Mouse (Mus musculus): Measurements from ENCODE around the gene Wfikkn1. TPM values are rescaled to one million over a fixed set of nuclear protein-coding genes. Genes with fewer than 3 reads are reported as not detected.

Wfikkn1 gene
- polyA plus RNA-seq, 1 experiment = 2.9 TPM

DNA sequence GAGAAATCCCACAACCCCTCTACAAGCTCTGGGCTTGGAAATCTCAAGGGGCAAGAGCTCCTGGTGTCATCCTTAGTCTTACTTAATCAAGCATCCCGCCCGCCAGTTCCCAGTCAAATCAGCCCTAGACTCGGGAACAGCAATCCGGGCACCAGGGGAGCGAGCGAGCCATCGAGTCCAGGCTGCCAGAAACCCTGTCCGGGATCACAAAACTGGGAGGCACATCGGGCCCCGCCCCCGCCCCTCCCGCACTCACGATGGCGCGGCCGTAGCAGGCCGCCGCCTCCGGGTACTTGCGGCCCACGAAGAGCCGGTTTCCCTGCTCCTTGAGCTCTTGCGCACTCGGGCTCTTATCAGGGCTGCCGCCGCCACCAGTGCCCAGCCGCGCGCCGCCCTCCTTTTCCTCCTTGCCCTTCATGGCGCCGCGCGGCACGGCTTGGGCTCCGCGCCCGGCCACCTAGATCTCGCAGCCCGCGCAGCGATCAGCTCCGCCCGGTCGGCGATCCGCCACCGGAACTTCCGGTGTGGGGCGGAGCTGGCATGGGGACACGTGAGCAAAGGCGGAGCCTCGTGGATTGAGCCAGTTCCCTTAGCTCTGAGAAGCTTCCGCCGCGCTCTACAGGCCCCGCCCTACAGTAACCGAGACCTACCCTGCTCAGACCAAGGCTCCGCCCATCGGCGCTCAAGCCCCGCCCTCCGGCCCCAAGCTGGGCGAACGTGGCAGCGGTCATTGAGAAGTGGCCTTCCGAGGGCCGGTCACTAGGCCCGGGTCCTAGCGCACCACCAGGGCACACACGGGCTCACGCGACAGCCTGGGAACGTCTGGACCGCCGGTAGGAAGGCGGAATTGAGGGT is 48.0 kb downstream of the Wfikkn1 start:
- Histone ChIP-seq H3K27ac (ENCODE audit: control insufficient read depth, insufficient read depth, low read length) (no peak overlapping the region), H3K27me3 (ENCODE audit: control insufficient read depth, insufficient read depth, low read length) (no peaks in the 10 kb centered on the region), H3K4me1 (replicated peaks; ENCODE audit: control insufficient read depth, insufficient read depth, low read length) (peaks cover 56% of the 10 kb centered on the region), H3K36me3 (ENCODE audit: control insufficient read depth, insufficient read depth, low read length) (peaks cover 4% of the 10 kb centered on the region; the same call in 1 of the 2 replicates), H3K4me3 (ENCODE audit: control insufficient read depth, insufficient read depth, low read length) (peak overlapping the region; percentile 93)
- peak; percentile 53 for TF ChIP-seq CTCF (IDR thresholded peaks at IDR 0.05; ENCODE audit: borderline replicate concordance, control insufficient read depth, extremely low read depth, insufficient read depth, low read length, poor library complexity)
- peak; percentile 79 for TF ChIP-seq POLR2A (IDR thresholded peaks at IDR 0.05; ENCODE audit: control insufficient read depth, extremely low read depth, insufficient read depth, low read length, poor library complexity)
- peak; percentile 98 for DNase-seq
- WGBS = under 1% methylated on average over 76 of the region's 77 CpGs

DNA sequence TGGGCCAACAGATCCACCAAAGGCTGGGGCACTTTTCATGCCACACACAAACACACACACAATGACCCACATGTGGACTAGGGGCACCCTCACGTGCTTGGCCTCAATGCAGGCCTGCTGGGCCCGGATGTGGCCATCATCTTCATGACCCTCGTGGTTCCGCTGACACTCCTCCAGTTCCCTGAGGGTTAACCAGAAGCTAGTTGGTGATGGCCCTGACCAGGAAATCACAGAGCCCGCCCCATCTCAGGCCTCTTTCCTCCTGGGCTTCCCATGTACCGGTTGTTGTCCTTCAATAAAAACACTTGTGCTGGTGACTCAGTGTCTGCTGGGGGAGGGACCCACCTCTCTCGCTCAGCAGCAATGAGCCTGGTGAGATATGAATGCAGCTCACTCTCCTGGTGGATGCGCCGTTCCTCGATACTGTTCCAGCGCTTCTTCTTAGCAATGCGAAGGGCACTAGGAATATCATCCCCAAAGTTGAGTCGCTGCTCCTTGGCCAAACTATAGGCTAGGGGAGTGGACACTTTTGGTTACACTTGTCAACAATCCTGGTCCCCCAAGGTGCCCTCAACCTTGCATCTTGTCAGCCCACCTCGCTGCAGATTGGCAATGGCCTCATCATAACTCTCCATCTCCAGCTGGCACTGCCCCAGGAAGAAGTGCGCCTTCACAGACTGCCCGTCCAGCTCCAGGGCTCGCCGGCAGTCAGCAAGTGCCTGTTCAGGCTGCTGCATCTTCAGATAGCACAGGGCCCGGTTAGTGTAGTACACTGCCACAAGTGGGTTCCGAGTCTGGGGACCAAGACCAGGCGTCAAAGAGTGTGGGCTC is 49.0 kb downstream of the Wfikkn1 start:
- 60% methylated on average over 21 of the region's 21 CpGs for WGBS
- no peak for DNase-seq

DNA sequence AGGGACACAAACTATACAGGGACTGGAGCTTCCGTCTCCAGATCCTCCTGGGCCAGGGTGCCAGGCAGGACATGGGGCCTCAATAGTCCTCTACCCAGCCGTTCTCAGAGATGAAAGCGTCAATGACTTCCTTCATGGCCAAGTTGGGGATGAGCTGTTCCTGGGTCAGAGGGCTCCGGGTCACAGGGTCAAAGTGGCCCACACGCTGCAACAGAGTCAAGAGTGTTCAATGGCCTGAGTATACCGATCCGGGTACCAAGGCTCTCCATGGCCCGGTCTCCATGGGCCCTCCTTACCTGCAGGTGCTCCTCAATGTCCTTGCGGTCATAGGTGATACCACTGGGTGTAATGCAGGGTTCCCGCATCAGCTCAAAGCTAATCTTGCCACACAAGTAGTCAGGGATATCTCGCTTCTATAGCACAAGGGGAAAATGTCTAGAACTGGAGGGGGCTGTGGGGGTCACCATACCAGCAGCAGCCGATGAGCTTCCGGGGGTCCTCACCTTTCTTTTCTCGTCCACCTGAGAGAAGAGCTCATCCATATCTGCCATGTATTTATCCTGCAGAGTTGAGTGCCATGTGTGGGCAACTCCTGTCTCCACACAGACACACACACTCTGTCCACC is 49.7 kb downstream of the Wfikkn1 start:
- WGBS = 95% methylated on average over 14 of the region's 14 CpGs
- no peaks in the 10 kb centered on the region for H3K27me3 ChIP-seq (ENCODE audit: control insufficient read depth, insufficient read depth, low read length)
- H3K36me3 ChIP-seq (ENCODE audit: control insufficient read depth, insufficient read depth, low read length) = peaks cover 4% of the 10 kb centered on the region; the same call in 1 of the 2 replicates

More for the DNA sequence above, 49.0 kb downstream of the Wfikkn1 start:
- Histone ChIP-seq H3K27ac (ENCODE audit: control insufficient read depth, insufficient read depth, low read length) (no peak overlapping the region), H3K4me3 (ENCODE audit: control insufficient read depth, insufficient read depth, low read length) (peak overlapping the region; percentile 93), H3K4me1 (replicated peaks; ENCODE audit: control insufficient read depth, insufficient read depth, low read length) (peaks cover 46% of the 10 kb centered on the region), H3K36me3 (ENCODE audit: control insufficient read depth, insufficient read depth, low read length) (peaks cover 4% of the 10 kb centered on the region; the same call in 1 of the 2 replicates), H3K27me3 (ENCODE audit: control insufficient read depth, insufficient read depth, low read length) (no peaks in the 10 kb centered on the region)
- no peak for TF ChIP-seq CTCF (IDR thresholded peaks at IDR 0.05; ENCODE audit: borderline replicate concordance, control insufficient read depth, extremely low read depth, insufficient read depth, low read length, poor library complexity)
- TF ChIP-seq POLR2A (IDR thresholded peaks at IDR 0.05; ENCODE audit: control insufficient read depth, extremely low read depth, insufficient read depth, low read length, poor library complexity) = no peak

DNA sequence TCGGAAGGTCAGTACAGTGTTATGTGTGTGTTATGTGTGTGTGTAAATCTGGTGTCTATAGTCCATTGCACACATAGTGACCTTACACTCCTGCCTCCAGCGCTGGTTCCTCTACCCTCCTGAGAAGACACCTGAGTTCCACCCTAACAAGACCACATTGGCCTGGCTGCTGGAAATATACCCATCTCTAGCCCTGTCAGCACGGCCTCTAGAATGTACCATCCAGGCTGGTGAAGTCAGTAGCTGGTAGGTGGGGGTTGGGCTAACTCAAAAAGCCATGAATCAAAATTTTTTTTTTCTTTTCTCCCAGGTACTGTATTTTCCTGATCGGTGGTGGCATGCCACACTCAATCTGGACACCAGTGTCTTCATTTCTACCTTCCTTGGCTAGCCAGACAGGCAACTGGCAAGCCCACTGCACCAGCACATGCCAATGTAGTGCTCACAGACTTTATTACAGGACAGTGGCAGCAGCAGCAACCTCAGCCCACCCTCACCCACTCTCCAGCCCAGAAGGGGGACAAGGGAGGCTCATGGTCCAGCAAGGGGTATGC is 50.4 kb downstream of the Wfikkn1 start:
- H3K4me3 ChIP-seq (ENCODE audit: control insufficient read depth, insufficient read depth, low read length) = no peak overlapping the region
- no peak for DNase-seq
- no peak for TF ChIP-seq CTCF (IDR thresholded peaks at IDR 0.05; ENCODE audit: borderline replicate concordance, control insufficient read depth, extremely low read depth, insufficient read depth, low read length, poor library complexity)
- TF ChIP-seq POLR2A (IDR thresholded peaks at IDR 0.05; ENCODE audit: control insufficient read depth, extremely low read depth, insufficient read depth, low read length, poor library complexity) = no peak
- peaks cover 4% of the 10 kb centered on the region; the same call in 1 of the 2 replicates for H3K36me3 ChIP-seq (ENCODE audit: control insufficient read depth, insufficient read depth, low read length)
- WGBS = 97% methylated on average over 4 of the region's 4 CpGs
- no peaks in the 10 kb centered on the region for H3K27me3 ChIP-seq (ENCODE audit: control insufficient read depth, insufficient read depth, low read length)
- H3K27ac ChIP-seq (ENCODE audit: control insufficient read depth, insufficient read depth, low read length) = no peak overlapping the region
- H3K4me1 ChIP-seq (replicated peaks; ENCODE audit: control insufficient read depth, insufficient read depth, low read length) = peaks cover 41% of the 10 kb centered on the region

More for the DNA sequence above, 49.7 kb downstream of the Wfikkn1 start:
- Histone ChIP-seq H3K4me3 (ENCODE audit: control insufficient read depth, insufficient read depth, low read length) (no peak overlapping the region), H3K4me1 (replicated peaks; ENCODE audit: control insufficient read depth, insufficient read depth, low read length) (peaks cover 41% of the 10 kb centered on the region), H3K27ac (ENCODE audit: control insufficient read depth, insufficient read depth, low read length) (no peak overlapping the region)
- TF ChIP-seq CTCF (IDR thresholded peaks at IDR 0.05; ENCODE audit: borderline replicate concordance, control insufficient read depth, extremely low read depth, insufficient read depth, low read length, poor library complexity) (no peak), POLR2A (IDR thresholded peaks at IDR 0.05; ENCODE audit: control insufficient read depth, extremely low read depth, insufficient read depth, low read length, poor library complexity) (no peak)
- no peak for DNase-seq

DNA sequence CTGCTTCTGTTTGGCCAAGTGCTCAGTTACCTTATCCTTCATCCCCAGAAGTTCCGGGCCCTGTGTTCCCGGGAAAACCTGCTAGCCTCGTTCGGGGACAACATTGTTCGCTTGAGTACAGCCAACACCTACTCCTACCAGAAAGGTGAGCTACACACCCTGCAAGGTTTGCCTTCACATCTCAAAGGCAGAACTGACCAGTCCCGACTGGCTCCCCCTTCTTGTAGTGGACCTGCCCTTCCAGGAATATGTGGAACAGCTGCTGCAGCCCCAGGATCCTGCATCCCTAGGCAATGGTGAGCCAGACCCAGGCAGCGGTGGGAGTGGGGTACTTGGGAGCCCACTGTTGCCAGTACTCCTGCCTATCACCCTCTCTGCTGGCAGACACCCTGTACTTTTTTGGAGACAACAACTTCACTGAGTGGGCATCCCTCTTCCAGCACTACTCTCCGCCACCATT is 51.1 kb downstream of the Wfikkn1 start:
- Histone ChIP-seq H3K27ac (ENCODE audit: control insufficient read depth, insufficient read depth, low read length) (no peak overlapping the region), H3K36me3 (ENCODE audit: control insufficient read depth, insufficient read depth, low read length) (peaks cover 4% of the 10 kb centered on the region; the same call in 1 of the 2 replicates), H3K4me3 (ENCODE audit: control insufficient read depth, insufficient read depth, low read length) (peak overlapping the region; percentile 79), H3K4me1 (replicated peaks; ENCODE audit: control insufficient read depth, insufficient read depth, low read length) (peaks cover 42% of the 10 kb centered on the region), H3K27me3 (ENCODE audit: control insufficient read depth, insufficient read depth, low read length) (no peaks in the 10 kb centered on the region)
- DNase-seq = no peak
- TF ChIP-seq POLR2A (IDR thresholded peaks at IDR 0.05; ENCODE audit: control insufficient read depth, extremely low read depth, insufficient read depth, low read length, poor library complexity) = no peak
- TF ChIP-seq CTCF (IDR thresholded peaks at IDR 0.05; ENCODE audit: borderline replicate concordance, control insufficient read depth, extremely low read depth, insufficient read depth, low read length, poor library complexity) = no peak
- WGBS = 55% methylated on average over 8 of the region's 8 CpGs
